Mouse (Mus musculus) heart, adult 2 months (tissue): ENCODE measurements around the gene Tmem81. TPM values are rescaled to one million over a fixed set of nuclear protein-coding genes. Genes with fewer than 3 reads are reported as not detected.

Experiments used
- DNase-seq, 2 experiments: peaks; one replicate each; pipeline ENCODE4 v3.0.0; 2021
- H3K27ac ChIP-seq: fragments of 200-600 bp; 2 replicates; pipeline ENCODE4 v1.8.1; 2022
- H3K27me3 ChIP-seq: fragments of 200-500 bp; 2 replicates; pipeline ENCODE4 v1.6.1; 2012; ENCODE audit warnings: mild to moderate bottlenecking, low read length, inconsistent platforms, mixed read lengths; ENCODE audit not compliant: control insufficient read depth, insufficient read depth
- H3K36me3 ChIP-seq: fragments of 200-500 bp; 2 replicates; pipeline ENCODE4 v1.6.1; 2012; ENCODE audit warnings: low read length, inconsistent platforms; ENCODE audit not compliant: control insufficient read depth, insufficient read depth
- H3K4me1 ChIP-seq: fragments of 200-500 bp; 2 replicates; pipeline ENCODE4 v1.6.1; 2011; ENCODE audit warnings: low read length; ENCODE audit not compliant: control insufficient read depth, insufficient read depth
- H3K4me3 ChIP-seq: fragments of 200-600 bp; 2 replicates; pipeline ENCODE4 v1.8.1; 2022
- H3K79me2 ChIP-seq: fragments of 200-500 bp; replicated peaks from 2 replicates; pipeline ENCODE4 v1.6.1; 2012; ENCODE audit warnings: mild to moderate bottlenecking, inconsistent platforms, low read length, moderate library complexity, mixed read lengths; ENCODE audit not compliant: control insufficient read depth, insufficient read depth
- H3K9ac ChIP-seq: fragments of 200-500 bp; 2 replicates; pipeline ENCODE4 v1.6.1; 2012; ENCODE audit warnings: low read depth, mild to moderate bottlenecking, control low read depth, inconsistent platforms, low read length, mixed read lengths
- CTCF ChIP-seq: fragments of 200-600 bp; IDR thresholded peaks from 2 replicates; pipeline ENCODE4 v1.8.1; 2022; ENCODE audit warnings: antibody characterized with exemption, mild to moderate bottlenecking, moderate library complexity
- EP300 ChIP-seq: fragments of 200-500 bp; IDR thresholded peaks from 2 replicates; pipeline ENCODE4 v1.6.1; 2011; ENCODE audit warnings: low read depth, low read length, control low read depth; ENCODE audit not compliant: insufficient read depth
- POLR2A ChIP-seq: fragments of 200-500 bp; IDR thresholded peaks from 2 replicates; pipeline ENCODE4 v1.6.1; 2011; ENCODE audit warnings: mild to moderate bottlenecking, low read depth, low read length, control low read depth; ENCODE audit not compliant: insufficient read depth
- WGBS: fragments of 180-500 bp; shearing (Covaris S2); methylation state at CpG from one replicate; pipeline ENCODE4 v1.1.7; 2018; 5-methylcytosine and 5-hydroxymethylcytosine counted together
- intact Hi-C: fragments of 180-260 bp; cut with DNase I; formaldehyde crosslinking; loops from one replicate; pipeline ENCODE4 v1.15.1; 2025
- polyA plus RNA-seq: library from polyadenylated mRNA; depleted of rRNA; stranded (reverse); fragments of >200 nt; gene quantifications from 2 replicates; pipeline ENCODE4 v1.2.3, GENCODE M21; 2012
- total RNA-seq, 2 experiments: library from RNA; stranded (reverse); gene quantifications; 2 replicates each; pipeline ENCODE4 v1.2.3; 2021

Gene Tmem81
- total and polyA plus RNA-seq, 3 experiments, result 1.1 to 1.7 (median 1.2) TPM

DNA sequence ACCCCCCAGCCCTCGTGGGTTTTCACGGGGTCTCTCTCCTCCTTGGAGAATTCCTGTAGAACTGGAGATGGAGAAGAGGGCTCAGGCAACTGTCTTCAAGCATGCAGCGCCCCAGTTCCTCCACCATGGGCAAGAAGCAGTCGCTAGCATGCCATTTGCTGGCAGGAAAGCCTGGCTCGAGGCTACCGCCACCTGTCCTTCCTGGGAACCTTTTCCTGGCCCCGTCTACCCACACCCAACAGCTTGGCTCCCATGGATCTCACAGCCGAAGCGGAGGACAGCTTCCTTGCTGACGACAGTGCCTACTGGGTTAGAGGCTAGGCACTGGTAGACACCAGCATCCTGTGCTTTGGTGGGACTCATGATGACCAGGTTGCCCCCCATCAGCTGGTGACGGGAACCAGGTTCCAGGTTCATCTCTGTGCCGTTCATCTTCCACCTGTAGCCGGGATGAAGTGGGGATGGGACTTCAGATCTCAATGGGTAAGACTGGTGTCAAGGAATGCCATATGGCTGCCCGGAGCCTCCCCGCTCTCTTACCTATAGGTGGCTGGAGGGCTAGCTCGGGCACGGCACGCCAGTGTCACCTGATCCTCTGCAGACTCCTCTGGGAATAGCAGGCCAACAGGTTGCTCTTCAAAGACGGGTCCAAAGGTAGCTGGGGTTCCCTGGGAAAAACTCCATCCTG is 22.8 kb downstream of the Tmem81 start:
- 81% methylated on average over 19 of the region's 19 CpGs for WGBS
- H3K27me3 ChIP-seq, result no peaks in the 10 kb centered on the region
- H3K79me2 ChIP-seq, result no peaks in the 10 kb centered on the region
- TF ChIP-seq POLR2A (no peak), CTCF (no peak), EP300 (no peak)
- intact Hi-C loops, result loop anchor here (10.0 kb wide), 2 partner anchors 206 to 436 kb away; no protein-coding TSS in a partner anchor
- H3K27ac ChIP-seq, result no peak overlapping the region
- H3K4me1 ChIP-seq, result no peaks in the 10 kb centered on the region
- DNase-seq, result no peak
- no peak overlapping the region for H3K9ac ChIP-seq
- H3K4me3 ChIP-seq, result no peak overlapping the region
- H3K36me3 ChIP-seq, result no peaks in the 10 kb centered on the region

- no peak overlapping the region for H3K9ac ChIP-seq
- 19% methylated on average over 5 of the region's 5 CpGs for WGBS
- intact Hi-C loops, result no loop called here
- no peaks in the 10 kb centered on the region for H3K79me2 ChIP-seq
- TF ChIP-seq EP300 (no peak), POLR2A (no peak), CTCF (no peak)
- no peaks in the 10 kb centered on the region for H3K36me3 ChIP-seq
- no peak overlapping the region for H3K27ac ChIP-seq
- DNase-seq, result no peak
- H3K4me3 ChIP-seq, result no peak overlapping the region
- no peaks in the 10 kb centered on the region for H3K27me3 ChIP-seq
- H3K4me1 ChIP-seq, result no peaks in the 10 kb centered on the region
Measured at GRCm38 (mm10) chr1:132530631-132531191, 24.7 kb downstream of the Tmem81 start.

DNA sequence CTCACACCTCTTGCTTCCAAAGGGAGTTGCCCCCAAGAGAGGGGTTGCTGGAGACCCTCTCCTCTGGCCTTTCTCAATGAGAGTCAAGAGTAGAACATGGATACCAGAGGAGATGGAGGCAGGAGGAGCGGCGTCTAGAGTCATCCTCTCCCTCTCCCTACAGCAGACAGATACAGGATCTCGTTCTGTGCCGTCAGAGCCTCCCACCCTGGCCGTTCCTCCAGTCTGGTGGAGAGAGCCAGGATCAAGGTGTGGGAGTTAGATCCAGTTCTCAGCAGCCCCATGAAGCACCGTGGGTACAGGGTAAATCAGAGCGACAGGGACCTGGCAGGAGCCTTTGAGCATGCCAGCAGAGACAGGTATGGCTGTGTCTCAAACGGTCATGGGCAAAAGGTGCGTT is 26.5 kb downstream of the Tmem81 start:
- no peak for TF ChIP-seq EP300
- TF ChIP-seq CTCF, result no peak
- no peak for TF ChIP-seq POLR2A
- Histone ChIP-seq H3K79me2 (no peaks in the 10 kb centered on the region), H3K27ac (no peak overlapping the region), H3K9ac (no peak overlapping the region), H3K4me1 (no peaks in the 10 kb centered on the region), H3K36me3 (no peaks in the 10 kb centered on the region), H3K4me3 (no peak overlapping the region), H3K27me3 (no peaks in the 10 kb centered on the region)
- intact Hi-C loops, result no loop called here
- no peak for DNase-seq
- WGBS, result 48% methylated on average over 9 of the region's 9 CpGs

DNA sequence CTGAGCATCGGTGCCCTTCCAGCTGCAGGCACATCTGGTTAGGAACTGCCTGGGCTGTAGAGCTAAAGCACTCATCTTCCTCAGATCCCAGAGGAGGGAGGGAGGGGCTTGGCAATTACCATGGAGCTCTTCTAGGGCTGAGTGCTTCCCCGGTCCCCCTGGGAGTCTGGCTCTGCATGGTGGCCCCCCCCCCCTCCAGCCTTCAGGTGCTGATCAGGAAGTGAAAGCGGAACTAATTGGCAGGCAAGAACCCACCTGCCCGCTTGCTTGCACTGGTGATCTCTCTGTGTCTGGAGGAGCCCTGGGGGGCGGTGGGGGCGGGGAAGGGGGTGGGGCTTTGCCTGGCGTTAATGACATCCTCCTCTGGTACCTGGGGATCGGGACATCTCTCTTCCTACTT is 27.8 kb downstream of the Tmem81 start:
- no peak overlapping the region for H3K4me3 ChIP-seq
- TF ChIP-seq POLR2A (no peak), CTCF (no peak), EP300 (no peak)
- H3K36me3 ChIP-seq, result no peaks in the 10 kb centered on the region
- H3K27me3 ChIP-seq, result no peaks in the 10 kb centered on the region
- no peak overlapping the region for H3K27ac ChIP-seq
- WGBS, result 6% methylated on average over 8 of the region's 8 CpGs
- H3K79me2 ChIP-seq, result no peaks in the 10 kb centered on the region
- DNase-seq, result no peak
- intact Hi-C loops, result no loop called here
- no peak overlapping the region for H3K9ac ChIP-seq
- H3K4me1 ChIP-seq, result no peaks in the 10 kb centered on the region

DNA sequence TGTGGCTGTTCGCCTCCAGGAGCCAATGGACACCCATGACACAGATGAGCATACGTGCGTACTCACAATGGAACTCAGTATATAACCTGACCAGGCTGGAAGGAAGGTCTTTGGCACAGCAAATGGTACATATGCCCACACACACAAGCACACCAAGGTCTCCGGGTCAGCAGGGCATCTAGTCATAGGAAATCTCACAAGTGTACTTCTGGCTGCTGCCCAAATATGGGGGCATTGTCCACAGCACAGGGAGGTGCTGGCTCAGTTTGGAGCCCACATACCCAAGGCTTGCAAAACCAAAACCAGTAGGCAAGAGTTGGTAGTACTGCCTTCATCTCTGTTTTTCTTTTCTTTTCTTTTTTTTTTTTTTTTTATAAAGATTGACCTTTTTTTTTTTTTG is 29.5 kb downstream of the Tmem81 start:
- H3K79me2 ChIP-seq, result no peaks in the 10 kb centered on the region
- intact Hi-C loops, result no loop called here
- TF ChIP-seq POLR2A (no peak), EP300 (no peak), CTCF (no peak)
- H3K9ac ChIP-seq, result no peak overlapping the region
- no peak overlapping the region for H3K4me3 ChIP-seq
- H3K27ac ChIP-seq, result no peak overlapping the region
- H3K27me3 ChIP-seq, result no peaks in the 10 kb centered on the region; the same call in 1 of the 2 replicates
- H3K4me1 ChIP-seq, result no peaks in the 10 kb centered on the region
- WGBS, result 81% methylated on average over 4 of the region's 4 CpGs
- H3K36me3 ChIP-seq, result no peaks in the 10 kb centered on the region
- no peak for DNase-seq

- no peak overlapping the region for H3K4me3 ChIP-seq
- H3K9ac ChIP-seq, result no peak overlapping the region
- peaks cover 4% of the 10 kb centered on the region; the same call in 1 of the 2 replicates for H3K27me3 ChIP-seq
- intact Hi-C loops, result no loop called here
- no peak overlapping the region for H3K27ac ChIP-seq
- WGBS, result 34% methylated on average over 3 of the region's 3 CpGs
- TF ChIP-seq CTCF, result no peak
- TF ChIP-seq POLR2A, result no peak
- TF ChIP-seq EP300, result no peak
- H3K4me1 ChIP-seq, result no peaks in the 10 kb centered on the region
- no peaks in the 10 kb centered on the region for H3K36me3 ChIP-seq
- H3K79me2 ChIP-seq, result no peaks in the 10 kb centered on the region
- DNase-seq, result no peak
Measured at GRCm38 (mm10) chr1:132536416-132536815, 30.4 kb downstream of the Tmem81 start.
